Mouse (Mus musculus): ENCODE measurements at regions not wholly inside any gene's neighbourhood (a gene's known extent, or its start where the extent isn't known, plus 50 kb on each side); places are given as distances from the start of the nearest gene placed in this dataset.
A peak's percentile ranks its signal among the peaks of the same experiment; 100 is the strongest.

DNA sequence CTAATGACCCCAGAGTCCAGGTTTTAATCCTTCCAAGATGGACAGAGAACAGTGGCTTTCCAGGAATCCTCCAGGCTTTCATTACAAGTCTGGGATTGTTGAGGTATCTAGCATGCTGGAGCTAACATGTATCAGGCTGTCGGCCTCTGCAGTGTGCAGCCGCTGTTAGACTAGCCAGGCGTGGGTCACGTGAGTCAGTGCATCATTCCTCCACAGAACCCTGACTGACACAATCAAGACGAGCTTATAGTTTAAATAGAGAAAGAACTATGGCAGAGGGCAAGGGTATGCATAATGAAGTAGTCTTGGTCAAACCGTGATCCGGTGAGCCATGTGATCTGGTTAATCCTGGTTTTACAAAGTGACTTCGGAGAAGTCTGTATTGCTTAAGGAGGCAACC lies 280.2 kb upstream of the Pfn2 start:
- Histone ChIP-seq H3K4me3 (replicated peaks) (no peak overlapping the region), H3K9me3 (no peaks in the 10 kb centered on the region), H3K27ac (no peak overlapping the region), H3K36me3 (no peaks in the 10 kb centered on the region), H3K27me3 (peaks cover 13% of the 10 kb centered on the region; the same call in 1 of the 2 replicates), H3K4me1 (replicated peaks) (no peaks in the 10 kb centered on the region; the same call in 1 of the 2 replicates), H3K9ac (replicated peaks) (no peak overlapping the region), H3K4me2 (no peak overlapping the region)
- 86% methylated on average over 8 of the region's 8 CpGs for WGBS
- no peak for ATAC-seq (ENCODE audit: insufficient number of reproducible peaks, insufficient read depth, low FRiP score, low TSS enrichment, low read depth)

GRCm38 (mm10) chr3:58129358-58129903 lies 281.6 kb upstream of the Pfn2 start:
- Histone ChIP-seq H3K4me2 (no peak overlapping the region), H3K27me3 (peaks cover 19% of the 10 kb centered on the region), H3K4me3 (replicated peaks) (no peak overlapping the region), H3K9me3 (no peaks in the 10 kb centered on the region), H3K4me1 (replicated peaks) (no peaks in the 10 kb centered on the region; the same call in 1 of the 2 replicates), H3K9ac (replicated peaks) (no peak overlapping the region), H3K27ac (no peak overlapping the region), H3K36me3 (no peaks in the 10 kb centered on the region)
- peak; percentile 15; the same call in 1 of the 2 replicates for ATAC-seq (ENCODE audit: insufficient number of reproducible peaks, insufficient read depth, low FRiP score, low TSS enrichment, low read depth)
- WGBS: 13% methylated on average over 6 of the region's 6 CpGs

DNA sequence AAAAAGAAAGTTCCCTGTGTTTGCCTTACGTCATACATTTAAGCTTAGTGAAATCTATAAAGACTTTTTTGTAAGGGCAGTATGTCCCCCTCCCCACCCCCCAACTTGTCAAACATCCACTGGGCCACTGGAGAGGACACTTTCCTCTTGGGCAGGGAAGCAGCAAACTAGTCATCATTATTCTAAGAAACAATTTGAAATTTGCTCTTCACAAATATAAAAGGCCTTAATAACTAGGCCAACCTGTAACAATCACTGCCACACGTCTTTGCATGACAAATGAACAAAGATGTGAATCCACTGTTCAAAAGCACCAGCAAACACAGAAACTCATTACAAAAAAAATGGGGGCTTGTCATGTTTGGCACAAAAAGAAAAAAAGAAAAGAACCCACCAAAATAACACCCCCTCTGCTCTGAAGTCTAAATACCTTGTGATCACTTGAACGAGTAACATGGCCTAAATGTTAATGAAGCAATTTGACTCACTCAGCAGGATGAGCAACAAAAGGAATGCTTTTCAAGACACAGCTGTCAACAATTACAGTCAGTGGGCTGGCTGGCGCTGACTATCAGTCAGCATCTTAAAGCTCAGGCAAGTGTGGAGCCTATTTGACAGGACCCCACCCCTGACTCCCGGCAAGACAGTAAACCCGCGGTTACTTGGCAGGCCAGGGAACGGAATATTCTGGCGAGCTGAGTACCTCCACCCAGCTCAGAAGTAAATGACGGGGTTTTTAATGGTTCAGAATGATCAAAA lies 278.7 kb upstream of the Tsc22d2 start:
- Histone ChIP-seq H3K9ac (replicated peaks) (no peak overlapping the region), H3K4me2 (no peak overlapping the region), H3K27ac (no peak overlapping the region), H3K9me3 (no peaks in the 10 kb centered on the region), H3K4me1 (replicated peaks) (no peaks in the 10 kb centered on the region), H3K36me3 (no peaks in the 10 kb centered on the region), H3K27me3 (peaks cover 10% of the 10 kb centered on the region), H3K4me3 (replicated peaks) (no peak overlapping the region)
- ATAC-seq (ENCODE audit: insufficient number of reproducible peaks, insufficient read depth, low FRiP score, low TSS enrichment, low read depth): no peak
- 18% methylated on average over 10 of the region's 10 CpGs for WGBS

DNA sequence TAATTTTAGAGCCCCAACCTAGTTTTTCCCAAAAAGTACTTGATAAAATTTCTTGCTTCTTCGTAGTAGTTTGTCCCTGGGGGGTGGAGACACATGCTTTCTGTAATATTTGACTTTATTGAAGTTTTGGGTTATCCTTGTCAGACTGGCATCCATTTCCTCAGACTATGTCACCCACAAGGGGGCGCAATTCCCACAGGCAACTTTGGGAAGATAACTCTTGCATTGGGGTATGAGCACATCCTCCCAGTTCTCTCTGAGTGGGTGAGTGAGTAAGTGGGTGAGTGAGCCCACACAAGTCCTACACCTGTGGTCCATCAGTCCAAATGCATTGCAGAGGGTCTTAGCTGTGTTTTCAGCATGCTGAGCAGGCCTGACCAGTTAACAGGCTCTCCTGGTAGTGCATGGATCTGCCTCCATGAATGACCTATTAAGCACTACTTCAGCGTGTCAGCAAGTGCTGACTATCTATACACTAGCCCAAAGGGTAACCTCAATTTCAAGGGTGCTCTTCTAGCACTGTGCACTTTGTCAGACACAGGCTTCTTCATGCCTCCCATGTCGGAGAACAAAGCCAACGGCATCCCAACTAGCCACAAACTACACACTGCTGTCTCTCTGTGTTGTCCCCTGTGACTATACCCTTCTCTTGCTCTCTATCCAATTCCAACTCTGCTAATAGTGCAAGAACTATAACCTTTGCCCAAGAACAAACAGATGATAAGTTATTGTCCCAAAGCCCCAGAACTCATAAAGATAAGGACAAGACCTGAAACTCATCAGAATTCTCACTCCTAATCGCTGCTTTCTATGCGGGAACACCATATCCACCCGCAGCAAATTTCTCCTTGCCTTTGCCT lies 275.6 kb upstream of the Tsc22d2 start:
- H3K4me2 ChIP-seq: no peak overlapping the region
- no peaks in the 10 kb centered on the region for H3K36me3 ChIP-seq
- no peak for ATAC-seq (ENCODE audit: insufficient number of reproducible peaks, insufficient read depth, low FRiP score, low TSS enrichment, low read depth)
- H3K27ac ChIP-seq: no peak overlapping the region
- 76% methylated on average over 8 of the region's 8 CpGs for WGBS
- H3K9me3 ChIP-seq: no peaks in the 10 kb centered on the region
- H3K27me3 ChIP-seq: peaks cover 3% of the 10 kb centered on the region; the same call in 1 of the 2 replicates
- H3K4me1 ChIP-seq (replicated peaks): no peaks in the 10 kb centered on the region
- no peak overlapping the region for H3K4me3 ChIP-seq (replicated peaks)
- H3K9ac ChIP-seq (replicated peaks): no peak overlapping the region

DNA sequence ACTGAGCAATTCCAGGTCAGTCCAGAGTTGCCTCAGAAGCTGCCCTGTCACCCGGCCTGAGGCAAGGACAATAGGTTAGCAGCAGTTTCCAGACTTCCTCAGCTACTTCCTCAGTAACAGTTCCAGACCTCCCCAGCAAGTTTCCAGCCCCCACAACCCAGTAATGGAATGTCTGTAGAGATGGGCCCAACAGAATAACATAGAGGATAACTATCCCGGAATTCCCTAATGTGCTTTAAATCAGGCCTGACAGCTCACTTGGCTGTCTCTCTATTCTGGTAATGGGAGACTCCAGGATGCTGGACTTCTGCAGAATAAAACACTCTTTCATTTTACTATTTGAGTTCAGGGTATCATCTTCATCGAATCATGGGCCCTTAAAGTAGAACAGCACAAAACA lies 268.4 kb upstream of the Tsc22d2 start:
- Histone ChIP-seq H3K4me2 (no peak overlapping the region), H3K27me3 (no peaks in the 10 kb centered on the region)
- 55% methylated on average over 3 of the region's 3 CpGs for WGBS

GRCm38 (mm10) chr3:58146762-58147161 lies 267.8 kb upstream of the Tsc22d2 start:
- no peak for ATAC-seq (ENCODE audit: insufficient number of reproducible peaks, insufficient read depth, low FRiP score, low TSS enrichment, low read depth)
- Histone ChIP-seq H3K27ac (no peak overlapping the region), H3K4me2 (no peak overlapping the region), H3K9ac (replicated peaks) (no peak overlapping the region), H3K36me3 (no peaks in the 10 kb centered on the region), H3K4me1 (replicated peaks) (no peaks in the 10 kb centered on the region), H3K4me3 (replicated peaks) (no peak overlapping the region), H3K27me3 (no peaks in the 10 kb centered on the region), H3K9me3 (no peaks in the 10 kb centered on the region)
- WGBS: 32% methylated on average over 1 of the region's 1 CpGs

More for the DNA sequence above, 268.4 kb upstream of the Tsc22d2 start:
- H3K9me3 ChIP-seq: no peaks in the 10 kb centered on the region
- no peaks in the 10 kb centered on the region for H3K4me1 ChIP-seq (replicated peaks)
- ATAC-seq (ENCODE audit: insufficient number of reproducible peaks, insufficient read depth, low FRiP score, low TSS enrichment, low read depth): no peak
- H3K36me3 ChIP-seq: no peaks in the 10 kb centered on the region
- H3K27ac ChIP-seq: no peak overlapping the region
- no peak overlapping the region for H3K9ac ChIP-seq (replicated peaks)
- H3K4me3 ChIP-seq (replicated peaks): no peak overlapping the region

DNA sequence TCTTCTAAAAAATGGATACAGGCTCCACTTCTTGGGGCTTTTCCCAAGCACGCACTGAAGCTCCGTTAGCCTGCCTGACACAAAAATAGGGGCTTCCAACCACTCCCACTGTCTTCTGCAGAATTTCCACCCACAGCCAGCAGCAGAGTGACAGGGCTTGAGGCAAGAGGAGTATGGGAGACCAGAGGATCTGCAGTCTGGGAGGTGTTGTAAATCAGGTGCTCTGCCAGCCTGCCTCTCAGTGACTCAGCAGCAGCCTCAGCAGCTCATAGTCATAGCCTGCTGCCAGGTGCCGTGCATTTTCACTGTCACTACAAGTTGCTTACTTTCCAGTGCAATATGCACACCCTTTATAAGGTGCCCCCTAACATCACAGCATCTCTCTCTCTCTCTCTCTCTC lies 261.4 kb upstream of the Tsc22d2 start:
- H3K36me3 ChIP-seq: no peaks in the 10 kb centered on the region
- H3K27me3 ChIP-seq: no peaks in the 10 kb centered on the region
- H3K27ac ChIP-seq: no peak overlapping the region
- H3K4me3 ChIP-seq (replicated peaks): no peak overlapping the region
- ATAC-seq (ENCODE audit: insufficient number of reproducible peaks, insufficient read depth, low FRiP score, low TSS enrichment, low read depth): no peak
- H3K9ac ChIP-seq (replicated peaks): no peak overlapping the region
- 0 out of 2 replicates have a peak, but pooled peaks cover under 1% of the 10 kb centered on the region for H3K4me1 ChIP-seq (replicated peaks)
- no peaks in the 10 kb centered on the region for H3K9me3 ChIP-seq
- no peak overlapping the region for H3K4me2 ChIP-seq
- 56% methylated on average over 3 of the region's 3 CpGs for WGBS

DNA sequence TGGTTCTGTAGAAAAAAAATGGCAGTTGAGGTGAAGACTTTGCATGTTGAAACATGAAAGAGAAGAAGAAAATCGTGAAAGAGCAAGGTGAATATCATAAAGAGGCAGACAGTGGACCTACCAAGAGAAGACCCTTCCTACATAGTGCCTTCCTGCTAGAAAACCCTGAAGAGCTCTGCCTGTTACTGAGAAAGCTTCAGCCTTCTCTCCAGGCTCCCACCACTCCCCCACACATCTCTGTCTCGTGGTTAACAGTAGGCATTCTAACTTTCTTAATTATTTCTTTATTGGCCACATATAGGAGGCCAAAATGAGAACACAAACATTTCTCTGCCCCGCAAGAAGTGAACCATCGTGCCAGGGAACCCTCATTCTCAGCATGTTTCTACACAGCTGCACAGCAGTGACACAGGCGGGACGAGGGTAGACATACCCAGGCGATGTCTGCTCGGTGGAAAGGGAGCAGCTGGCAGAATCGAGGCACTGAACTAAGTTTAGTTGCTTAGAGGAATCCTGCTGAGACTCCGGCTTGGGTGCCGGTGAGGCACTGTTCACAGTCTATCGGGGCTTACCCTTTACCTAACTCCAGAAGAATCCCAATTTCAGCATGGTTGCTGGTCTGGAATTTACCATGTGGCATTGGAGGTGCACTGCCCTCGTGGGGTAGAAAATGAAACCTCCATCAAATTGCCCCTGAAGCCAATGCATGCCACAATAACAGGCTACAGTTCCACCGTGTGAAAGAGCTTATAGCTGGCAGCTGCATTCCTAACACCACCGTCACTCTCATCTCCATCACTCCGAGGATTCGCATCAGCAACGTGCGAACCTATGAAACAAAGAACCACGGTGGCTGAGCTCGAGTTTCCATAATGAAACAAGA lies 260.4 kb upstream of the Tsc22d2 start:
- WGBS: 78% methylated on average over 21 of the region's 21 CpGs
- no peak for ATAC-seq (ENCODE audit: insufficient number of reproducible peaks, insufficient read depth, low FRiP score, low TSS enrichment, low read depth)
- H3K9ac ChIP-seq (replicated peaks): no peak overlapping the region
- no peak overlapping the region for H3K4me2 ChIP-seq
- no peaks in the 10 kb centered on the region for H3K9me3 ChIP-seq
- no peak overlapping the region for H3K4me3 ChIP-seq (replicated peaks)
- H3K27me3 ChIP-seq: no peaks in the 10 kb centered on the region
- no peaks in the 10 kb centered on the region for H3K36me3 ChIP-seq
- no peak overlapping the region for H3K27ac ChIP-seq
- H3K4me1 ChIP-seq (replicated peaks): peaks cover 10% of the 10 kb centered on the region

DNA sequence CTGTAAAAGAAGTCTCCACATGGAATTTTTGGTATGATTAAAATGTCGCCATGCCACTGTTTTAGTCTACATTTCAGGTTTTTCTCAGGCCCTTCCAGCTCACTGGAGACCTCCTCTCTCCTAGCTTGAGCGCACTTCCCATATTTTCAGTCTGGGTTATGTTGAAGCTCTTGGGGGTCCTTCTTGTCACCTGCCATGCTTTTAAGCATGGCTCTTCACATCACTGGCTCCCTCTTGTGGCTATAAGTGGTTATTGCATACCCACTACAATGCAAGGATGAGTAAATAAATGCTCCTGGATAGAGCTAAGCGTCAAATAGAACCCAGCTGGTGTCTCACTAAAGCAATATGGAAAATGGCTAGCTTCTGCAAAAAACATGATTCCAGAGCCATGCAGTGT lies 255.1 kb upstream of the Tsc22d2 start:
- Histone ChIP-seq H3K36me3 (no peaks in the 10 kb centered on the region), H3K27me3 (no peaks in the 10 kb centered on the region), H3K4me1 (replicated peaks) (peaks cover 10% of the 10 kb centered on the region), H3K4me2 (no peak overlapping the region), H3K27ac (no peak overlapping the region), H3K9ac (replicated peaks) (no peak overlapping the region), H3K4me3 (replicated peaks) (no peak overlapping the region), H3K9me3 (no peaks in the 10 kb centered on the region)
- WGBS: 56% methylated on average over 3 of the region's 3 CpGs
- no peak for ATAC-seq (ENCODE audit: insufficient number of reproducible peaks, insufficient read depth, low FRiP score, low TSS enrichment, low read depth)

DNA sequence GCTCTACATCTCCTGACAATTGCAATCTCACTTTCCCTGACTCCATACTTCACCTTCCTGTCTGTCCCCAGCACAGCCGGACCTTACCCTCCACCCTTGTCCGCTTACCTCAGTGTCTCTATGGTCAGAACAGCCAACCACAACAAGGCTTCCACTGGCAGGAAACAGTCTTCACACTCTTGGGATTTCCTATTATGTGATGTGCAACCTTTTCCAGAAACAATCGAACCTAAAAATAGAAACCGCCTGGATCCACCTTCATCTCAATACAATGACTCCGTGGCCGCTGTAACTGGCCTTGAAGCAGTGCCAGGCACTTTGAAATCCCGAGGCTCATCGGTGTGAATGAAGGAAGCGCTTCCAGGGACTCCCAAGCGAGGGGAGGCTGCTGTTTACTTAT lies 252.3 kb upstream of the Tsc22d2 start:
- ATAC-seq (ENCODE audit: insufficient number of reproducible peaks, insufficient read depth, low FRiP score, low TSS enrichment, low read depth): no peak
- Histone ChIP-seq H3K4me1 (replicated peaks) (peaks cover 10% of the 10 kb centered on the region), H3K36me3 (no peaks in the 10 kb centered on the region), H3K9me3 (no peaks in the 10 kb centered on the region), H3K27me3 (no peaks in the 10 kb centered on the region), H3K27ac (no peak overlapping the region), H3K4me3 (replicated peaks) (no peak overlapping the region), H3K9ac (replicated peaks) (no peak overlapping the region), H3K4me2 (no peak overlapping the region)
- 44% methylated on average over 10 of the region's 10 CpGs for WGBS

Data from limb, embryonic 12.5 days (tissue).